Mouse (Mus musculus) neural tube, embryonic 13.5 days (tissue): ENCODE results near the gene Drd4. TPM values are rescaled to one million over a fixed set of nuclear protein-coding genes. Genes with fewer than 3 reads are reported as not detected.

Experiments
- ATAC-seq: fragments of 200-750 bp; cut with Nextera tagmentation; 2 replicates; pipeline ENCODE4 v1.8.0; 2017; ENCODE audit warnings: low read depth, mild to moderate bottlenecking, moderate TSS enrichment, moderate library complexity
- H3K27ac ChIP-seq: fragments of 300-500 bp; sonication (generic); replicated peaks from 2 replicates; pipeline ENCODE4 v1.5.1; 2015; ENCODE audit warnings: moderate library complexity, mild to moderate bottlenecking, inconsistent platforms
- H3K27me3 ChIP-seq: fragments of 300-500 bp; sonication (generic); 2 replicates; pipeline ENCODE4 v1.6.1; 2015; ENCODE audit warnings: mild to moderate bottlenecking, inconsistent platforms
- H3K36me3 ChIP-seq: fragments of 300-500 bp; sonication (generic); 2 replicates; pipeline ENCODE4 v1.6.1; 2015; ENCODE audit warnings: mild to moderate bottlenecking, inconsistent platforms
- H3K4me1 ChIP-seq: fragments of 300-500 bp; sonication (generic); replicated peaks from 2 replicates; pipeline ENCODE4 v1.6.1; 2015; ENCODE audit warnings: inconsistent platforms
- H3K4me2 ChIP-seq: fragments of 300-500 bp; sonication (generic); 2 replicates; pipeline ENCODE4 v1.6.1; 2015; ENCODE audit warnings: inconsistent platforms, mild to moderate bottlenecking, moderate library complexity
- H3K4me3 ChIP-seq: fragments of 300-500 bp; sonication (generic); 2 replicates; pipeline ENCODE4 v1.5.1; 2015; ENCODE audit warnings: mild to moderate bottlenecking, inconsistent platforms
- H3K9ac ChIP-seq: fragments of 300-500 bp; sonication (generic); 2 replicates; pipeline ENCODE4 v1.6.1; 2015; ENCODE audit warnings: moderate library complexity, mild to moderate bottlenecking, inconsistent platforms
- H3K9me3 ChIP-seq: fragments of 300-500 bp; sonication (generic); 2 replicates; pipeline ENCODE4 v1.6.1; 2016; ENCODE audit warnings: inconsistent platforms
- WGBS: fragments of 180-500 bp; shearing (Covaris S2); methylation state at CpG from one replicate; pipeline ENCODE4 v1.1.7; 2015; 5-methylcytosine and 5-hydroxymethylcytosine counted together
- polyA plus RNA-seq: library from polyadenylated mRNA; unstranded; fragments of >200 nt; fragmentation: Nextera tagmentation; extraction: Ambion mirVana; gene quantifications from 2 replicates; pipeline ENCODE4 v1.2.1, GENCODE M21; 2015

Drd4 gene
- polyA plus RNA-seq, 1 experiment from 2014 or later: 1.3 TPM

DNA sequence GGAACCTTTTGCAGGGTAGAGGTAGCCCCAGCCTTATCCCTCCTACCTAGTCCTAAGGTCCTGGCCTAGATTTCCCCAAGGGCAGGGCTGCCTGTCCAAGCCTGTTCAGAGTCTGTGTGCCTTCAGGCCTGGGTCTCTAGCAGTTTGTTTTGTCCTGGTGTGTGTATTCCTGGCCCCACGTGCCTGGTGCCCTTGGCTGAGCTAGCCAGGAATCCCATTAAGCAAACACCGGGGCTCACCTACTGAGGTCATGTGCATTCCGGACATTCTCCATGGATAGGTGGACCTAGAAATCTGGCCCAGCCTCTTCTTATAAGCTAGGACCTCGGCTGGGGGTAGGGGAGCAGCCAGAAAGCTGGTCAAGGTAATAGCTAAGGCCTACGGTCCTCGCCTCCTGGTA lies 48.7 kb downstream of the Drd4 start:
- Histone ChIP-seq H3K36me3 (peaks cover 9% of the 10 kb centered on the region; the same call in 1 of the 2 replicates), H3K4me3 (no peak overlapping the region), H3K4me2 (no peak overlapping the region), H3K27me3 (peaks cover 13% of the 10 kb centered on the region), H3K27ac (no peak overlapping the region), H3K9ac (no peak overlapping the region), H3K9me3 (no peaks in the 10 kb centered on the region), H3K4me1 (peaks cover 11% of the 10 kb centered on the region; the same call in 1 of the 2 replicates)
- 76% methylated on average over 6 of the region's 6 CpGs for WGBS
- ATAC-seq: no peak

DNA sequence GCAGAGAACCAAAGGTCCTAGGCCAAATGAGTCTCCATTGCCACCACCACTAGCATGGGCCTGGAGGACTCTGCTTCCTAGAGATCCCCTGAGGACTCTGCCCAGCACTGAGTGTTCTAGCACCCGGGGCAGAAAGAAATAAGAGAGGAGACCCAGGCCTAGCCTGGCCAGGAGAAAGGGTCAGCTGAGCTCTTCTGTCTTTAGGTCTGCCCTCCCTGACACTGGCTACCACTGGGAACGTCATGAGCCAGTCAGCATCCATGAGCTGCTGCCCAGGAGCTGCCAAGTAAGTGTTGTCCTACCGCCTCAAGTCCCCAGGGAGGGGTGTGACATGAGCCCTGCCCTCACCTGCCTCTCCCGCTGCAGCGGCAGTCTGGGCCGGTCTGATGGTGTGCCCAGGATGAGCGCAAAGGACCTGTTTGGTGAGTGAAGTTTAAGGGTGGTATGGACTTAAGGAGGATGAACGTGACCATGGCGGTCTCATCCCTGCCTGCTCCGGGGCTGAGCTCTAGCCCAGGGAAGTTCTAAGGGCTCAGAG lies 50.0 kb downstream of the Drd4 start:
- no peak for ATAC-seq
- WGBS: 80% methylated on average over 10 of the region's 10 CpGs

DNA sequence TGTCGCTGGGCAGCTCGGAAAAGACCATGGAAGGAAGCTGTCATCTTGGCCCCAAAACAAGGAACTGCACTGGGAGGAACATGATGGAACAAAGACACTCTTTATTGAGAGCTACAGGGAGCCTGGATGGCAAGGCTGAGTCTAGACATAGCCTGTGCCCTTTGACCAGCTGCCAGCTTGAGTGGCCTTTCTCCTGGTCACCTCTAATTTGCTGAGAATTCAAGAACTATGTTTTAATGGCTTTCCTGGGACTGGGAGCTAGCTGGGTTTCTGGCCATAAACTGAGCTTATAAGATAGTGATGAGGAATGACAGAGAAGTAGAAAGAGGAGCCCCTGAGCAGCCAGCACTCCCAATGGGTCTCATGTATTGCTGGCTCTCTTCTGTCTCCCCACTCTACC lies 51.4 kb downstream of the Drd4 start:
- 62% methylated on average over 2 of the region's 2 CpGs for WGBS
- Histone ChIP-seq H3K9ac (no peak overlapping the region), H3K9me3 (no peaks in the 10 kb centered on the region), H3K36me3 (no peaks in the 10 kb centered on the region), H3K4me3 (no peak overlapping the region), H3K4me2 (no peak overlapping the region), H3K27ac (no peak overlapping the region), H3K27me3 (peaks cover 5% of the 10 kb centered on the region), H3K4me1 (peaks cover 9% of the 10 kb centered on the region; the same call in 1 of the 2 replicates)
- ATAC-seq: no peak

More for the DNA sequence above, 50.0 kb downstream of the Drd4 start:
- Histone ChIP-seq H3K4me2 (no peak overlapping the region), H3K4me3 (no peak overlapping the region), H3K36me3 (no peaks in the 10 kb centered on the region), H3K27me3 (peaks cover 13% of the 10 kb centered on the region), H3K27ac (no peak overlapping the region), H3K9me3 (no peaks in the 10 kb centered on the region), H3K9ac (no peak overlapping the region), H3K4me1 (peaks cover 11% of the 10 kb centered on the region; the same call in 1 of the 2 replicates)

DNA sequence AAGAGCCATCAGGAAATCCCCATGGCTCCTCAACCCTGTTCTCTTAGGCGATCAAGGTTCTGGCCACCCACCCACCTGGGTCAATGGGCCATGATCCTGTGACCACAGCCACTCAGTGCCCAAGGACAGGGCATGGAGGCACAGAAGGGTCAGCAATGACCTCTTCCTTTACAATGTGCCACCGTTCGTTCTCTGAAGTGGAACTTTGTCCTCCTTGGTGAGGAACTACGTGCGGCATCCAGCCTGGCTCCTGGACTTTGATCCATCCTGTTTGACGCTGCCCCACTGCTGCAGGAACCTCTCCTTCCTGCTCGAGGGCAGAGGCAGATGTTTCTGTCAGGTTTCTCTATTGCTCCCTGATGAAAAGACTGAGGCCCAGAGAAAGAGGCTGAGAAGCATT lies 51.9 kb downstream of the Drd4 start:
- Histone ChIP-seq H3K9me3 (no peaks in the 10 kb centered on the region), H3K27me3 (peaks cover under 1% of the 10 kb centered on the region), H3K4me1 (peaks cover 4% of the 10 kb centered on the region; the same call in 1 of the 2 replicates), H3K9ac (no peak overlapping the region), H3K36me3 (no peaks in the 10 kb centered on the region), H3K4me3 (no peak overlapping the region), H3K27ac (no peak overlapping the region), H3K4me2 (no peak overlapping the region)
- no peak for ATAC-seq
- 79% methylated on average over 7 of the region's 7 CpGs for WGBS

DNA sequence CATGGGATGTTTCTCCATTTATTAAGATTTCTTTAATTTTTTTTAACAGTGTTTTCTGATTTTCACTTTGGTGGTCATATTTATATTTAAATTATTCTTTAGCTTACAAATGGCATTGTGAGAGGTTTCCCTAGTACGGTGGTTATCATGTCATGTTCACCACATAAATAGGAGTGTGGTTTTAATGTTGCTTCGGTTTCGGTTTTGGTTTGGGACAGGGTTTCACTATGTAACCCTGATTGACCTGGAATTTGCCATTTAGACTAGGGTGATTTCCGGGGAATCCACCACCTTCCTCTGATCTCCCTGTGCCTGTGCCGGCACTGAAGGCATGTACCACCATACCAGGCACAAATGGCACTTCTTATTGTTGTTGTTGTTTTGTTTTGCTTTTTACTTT lies 53.0 kb downstream of the Drd4 start:
- Histone ChIP-seq H3K27me3 (no peaks in the 10 kb centered on the region; the same call in 1 of the 2 replicates), H3K27ac (no peak overlapping the region), H3K4me2 (no peak overlapping the region), H3K9me3 (no peaks in the 10 kb centered on the region), H3K4me3 (no peak overlapping the region), H3K4me1 (no peaks in the 10 kb centered on the region), H3K9ac (no peak overlapping the region), H3K36me3 (no peaks in the 10 kb centered on the region)
- no peak for ATAC-seq
- 93% methylated on average over 5 of the region's 5 CpGs for WGBS

Other genes starting within 250 kb of the Drd4 start
- 39.2 and 41.0 TPM in 2 replicates for gene B4galnt4, start 230.9 kb upstream of the Drd4 start, polyA plus RNA-seq
- 0.38 and 1.2 TPM in 2 replicates for gene Pkp3, start 213.8 kb upstream of the Drd4 start, polyA plus RNA-seq
- 1.5 and 3.5 TPM in 2 replicates for gene Sigirr, start 191.4 kb upstream of the Drd4 start, polyA plus RNA-seq
- gene Ano9, start 174.2 kb upstream of the Drd4 start, polyA plus RNA-seq: 0.27 TPM in 1 of 2 replicates, not detected in the other
- gene Ptdss2, start 169.6 kb upstream of the Drd4 start, polyA plus RNA-seq: 63.5 and 77.7 TPM in 2 replicates
- gene Rnh1, start 119.1 kb upstream of the Drd4 start, polyA plus RNA-seq: 52.4 and 57.5 TPM in 2 replicates
- gene Hras, start 98.0 kb upstream of the Drd4 start, polyA plus RNA-seq: 130 and 139 TPM in 2 replicates
- 7.6 and 9.0 TPM in 2 replicates for gene Lrrc56, start 97.8 kb upstream of the Drd4 start, polyA plus RNA-seq
- gene Lmntd2, start 77.9 kb upstream of the Drd4 start, polyA plus RNA-seq: 1.3 and 1.5 TPM in 2 replicates
- 29.8 and 31.7 TPM in 2 replicates for gene Rassf7, start 76.1 kb upstream of the Drd4 start, polyA plus RNA-seq
- gene Phrf1, start 63.2 kb upstream of the Drd4 start, polyA plus RNA-seq: 71.4 and 74.1 TPM in 2 replicates
- gene Irf7, start 25.5 kb upstream of the Drd4 start, polyA plus RNA-seq: 1.0 and 1.4 TPM in 2 replicates
- gene Cdhr5, start 15.2 kb upstream of the Drd4 start, polyA plus RNA-seq: not detected in 2 replicates
- 3.3 and 5.8 TPM in 2 replicates for gene Sct, start 12.9 kb upstream of the Drd4 start, polyA plus RNA-seq
- gene Deaf1, start 35.7 kb downstream of the Drd4 start, polyA plus RNA-seq: 150 and 156 TPM in 2 replicates
- 58.7 and 60.8 TPM in 2 replicates for gene Tmem80, start 35.7 kb downstream of the Drd4 start, polyA plus RNA-seq
- gene Eps8l2, start 46.9 kb downstream of the Drd4 start, polyA plus RNA-seq: 0.43 and 0.76 TPM in 2 replicates
- 328 and 340 TPM in 2 replicates for gene Taldo1, start 100.2 kb downstream of the Drd4 start, polyA plus RNA-seq
- gene Gatd1, start 122.1 kb downstream of the Drd4 start, polyA plus RNA-seq: 47.0 and 51.4 TPM in 2 replicates
- gene Cend1, start 137.5 kb downstream of the Drd4 start, polyA plus RNA-seq: 94.3 and 111 TPM in 2 replicates
- 59.6 and 66.7 TPM in 2 replicates for gene Slc25a22, start 145.9 kb downstream of the Drd4 start, polyA plus RNA-seq
- gene Pidd1, start 152.0 kb downstream of the Drd4 start, polyA plus RNA-seq: 3.8 and 3.9 TPM in 2 replicates
- 769 and 771 TPM in 2 replicates for gene Rplp2, start 155.4 kb downstream of the Drd4 start, polyA plus RNA-seq
- 17.1 and 17.6 TPM in 2 replicates for gene Pnpla2, start 163.2 kb downstream of the Drd4 start, polyA plus RNA-seq
- gene Cracr2b, start 169.1 kb downstream of the Drd4 start, polyA plus RNA-seq: 5.3 and 9.8 TPM in 2 replicates
- gene Cd151, start 175.4 kb downstream of the Drd4 start, polyA plus RNA-seq: 19.1 and 22.7 TPM in 2 replicates
- gene Polr2l, start 183.1 kb downstream of the Drd4 start, polyA plus RNA-seq: 79.3 and 85.0 TPM in 2 replicates
- gene Tspan4, start 183.2 kb downstream of the Drd4 start, polyA plus RNA-seq: 54.3 and 57.1 TPM in 2 replicates
- gene Chid1, start 247.9 kb downstream of the Drd4 start, polyA plus RNA-seq: 36.9 and 38.6 TPM in 2 replicates